Mouse (Mus musculus): Measurements from ENCODE around the gene Dsp. TPM values are rescaled to one million over a fixed set of nuclear protein-coding genes. Genes with fewer than 3 reads are reported as not detected.

Dsp gene
- polyA plus RNA-seq, 3 experiments from 2014 or later = 0.09 to 0.31 (median 0.28) TPM

- no peak for ATAC-seq
Measured at GRCm38 (mm10) chr13:38193406-38193805, 42.3 kb downstream of the Dsp start.

GRCm38 (mm10) chr13:38201413-38201812 is 50.3 kb downstream of the Dsp start:
- ATAC-seq = no peak

- ATAC-seq = no peak
Measured at GRCm38 (mm10) chr13:38204171-38204570, 53.1 kb downstream of the Dsp start.

- peak; percentile 99 for ATAC-seq
Measured at GRCm38 (mm10) chr13:38204702-38205482, 53.8 kb downstream of the Dsp start, which contains the start of gene Snrnp48. TSS of gene Snrnp48 (plus strand) at chr13:38204938.

- no peak for ATAC-seq
Measured at GRCm38 (mm10) chr13:38211122-38211521, 60.0 kb downstream of the Dsp start.

GRCm38 (mm10) chr13:38218686-38219085 is 67.6 kb downstream of the Dsp start:
- ATAC-seq = no peak

GRCm38 (mm10) chr13:38220331-38220730 is 69.2 kb downstream of the Dsp start:
- no peak for ATAC-seq

GRCm38 (mm10) chr13:38230177-38230821 is 79.2 kb downstream of the Dsp start:
- ATAC-seq = no peak

- no peak for ATAC-seq
Measured at GRCm38 (mm10) chr13:38232411-38232810, 81.3 kb downstream of the Dsp start.

GRCm38 (mm10) chr13:38232856-38233625 is 81.9 kb downstream of the Dsp start:
- ATAC-seq = no peak

- no peak for ATAC-seq
Measured at GRCm38 (mm10) chr13:38234651-38235050, 83.6 kb downstream of the Dsp start.

- ATAC-seq = no peak
Measured at GRCm38 (mm10) chr13:38235370-38235769, 84.3 kb downstream of the Dsp start.

- no peak for ATAC-seq
Measured at GRCm38 (mm10) chr13:38248151-38248550, 97.1 kb downstream of the Dsp start.

Other genes starting within 250 kb of the Dsp start
- 100 to 1,000 TPM in 1 of 3 experiments, 10 to 100 TPM in 2; 90.4 to 169 (median 97.7) TPM for gene Ssr1, start 157.1 kb upstream of the Dsp start, polyA plus RNA-seq (2017; shearing (Covaris generic))
- 100 to 1,000 TPM in 1 of 3 experiments, 10 to 100 TPM in 2; 86.6 to 129 (median 91.8) TPM for gene Riok1, start 114.3 kb upstream of the Dsp start, polyA plus RNA-seq (2017; shearing (Covaris generic))
- gene Cage1, start 114.2 kb upstream of the Dsp start, polyA plus RNA-seq (2017; shearing (Covaris generic)) = 1 to 10 TPM; 1.1 to 3.9 (median 1.5) TPM
- gene Snrnp48, start 53.6 kb downstream of the Dsp start, polyA plus RNA-seq (2017; shearing (Covaris generic)) = 10 to 100 TPM; 50.6 to 77.0 (median 52.7) TPM
- gene Bmp6, start 193.8 kb downstream of the Dsp start, polyA plus RNA-seq (2017; shearing (Covaris generic)) = not detected

Data from inflammation-experienced regulatory T-cells, adult 6 months (primary cell).